Mouse (Mus musculus) liver, postnatal 0 days (tissue): ENCODE data around the gene Olfr90. TPM values are rescaled to one million over a fixed set of nuclear protein-coding genes. Genes with fewer than 3 reads are reported as not detected.

ENCODE experiments used
- ATAC-seq: fragments of 200-750 bp; cut with Nextera tagmentation; 2 replicates; pipeline ENCODE4 v1.8.0; 2017; ENCODE audit warnings: mild to moderate bottlenecking, moderate library complexity
- DNase-seq: peaks from one replicate; pipeline ENCODE4 v3.0.0-alpha.2; 2016
- H3K27ac ChIP-seq: fragments of 300-500 bp; sonication (generic); 2 replicates; pipeline ENCODE4 v1.5.1; 2014; ENCODE audit warnings: antibody characterized with exemption, moderate library complexity, mild to moderate bottlenecking, low read depth
- H3K27me3 ChIP-seq: fragments of 300-500 bp; sonication (generic); 2 replicates; pipeline ENCODE4 v1.6.1; 2014; ENCODE audit warnings: low read length, control low read depth, mixed read lengths; ENCODE audit not compliant: insufficient read depth
- H3K36me3 ChIP-seq: fragments of 300-500 bp; sonication (generic); replicated peaks from 2 replicates; pipeline ENCODE4 v1.6.1; 2014; ENCODE audit warnings: mild to moderate bottlenecking, control low read depth, low read length, moderate library complexity, mixed read lengths; ENCODE audit not compliant: insufficient read depth
- H3K4me1 ChIP-seq: fragments of 300-500 bp; sonication (generic); 2 replicates; pipeline ENCODE4 v1.6.1; 2014; ENCODE audit warnings: antibody characterized with exemption, mild to moderate bottlenecking, control low read depth; ENCODE audit not compliant: insufficient read depth
- H3K4me2 ChIP-seq: fragments of 300-500 bp; sonication (generic); 2 replicates; pipeline ENCODE4 v1.6.1; 2014; ENCODE audit warnings: low read depth, mild to moderate bottlenecking, low read length, moderate library complexity, mixed read lengths
- H3K4me3 ChIP-seq: fragments of 300-500 bp; sonication (generic); 2 replicates; pipeline ENCODE4 v1.5.1; 2014; ENCODE audit warnings: low read depth, low read length
- H3K9ac ChIP-seq: fragments of 300-500 bp; sonication (generic); replicated peaks from 2 replicates; pipeline ENCODE4 v1.6.1; 2014; ENCODE audit warnings: mild to moderate bottlenecking, moderate library complexity
- H3K9me3 ChIP-seq: fragments of 300-500 bp; sonication (generic); 2 replicates; pipeline ENCODE4 v1.6.1; 2016; ENCODE audit warnings: mild to moderate bottlenecking, control low read depth, low read length, mixed read lengths
- CTCF ChIP-seq: sonication (generic); IDR thresholded peaks from 2 replicates; pipeline ENCODE4 v1.5.1; 2016; ENCODE audit warnings: antibody characterized with exemption, low read depth
- EP300 ChIP-seq: IDR thresholded peaks from 2 replicates; pipeline ENCODE4 v1.6.1; 2016; ENCODE audit warnings: antibody characterized with exemption, low read depth, mild to moderate bottlenecking
- WGBS: fragments of 180-500 bp; shearing (Covaris S2); extraction: QIAGEN DNeasy Blood & Tissue Kit; methylation state at CpG from one replicate; pipeline ENCODE4 v1.1.7; 2014; ENCODE audit not compliant: insufficient replicate concordance; 5-methylcytosine and 5-hydroxymethylcytosine counted together
- polyA plus RNA-seq: library from polyadenylated mRNA; unstranded; fragments of >200 nt; fragmentation: Nextera tagmentation; extraction: Ambion mirVana; gene quantifications from 2 replicates; pipeline ENCODE4 v1.2.1, GENCODE M21; 2015

Gene Olfr90
- polyA plus RNA-seq, 1 experiment from 2014 or later, result not detected

DNA sequence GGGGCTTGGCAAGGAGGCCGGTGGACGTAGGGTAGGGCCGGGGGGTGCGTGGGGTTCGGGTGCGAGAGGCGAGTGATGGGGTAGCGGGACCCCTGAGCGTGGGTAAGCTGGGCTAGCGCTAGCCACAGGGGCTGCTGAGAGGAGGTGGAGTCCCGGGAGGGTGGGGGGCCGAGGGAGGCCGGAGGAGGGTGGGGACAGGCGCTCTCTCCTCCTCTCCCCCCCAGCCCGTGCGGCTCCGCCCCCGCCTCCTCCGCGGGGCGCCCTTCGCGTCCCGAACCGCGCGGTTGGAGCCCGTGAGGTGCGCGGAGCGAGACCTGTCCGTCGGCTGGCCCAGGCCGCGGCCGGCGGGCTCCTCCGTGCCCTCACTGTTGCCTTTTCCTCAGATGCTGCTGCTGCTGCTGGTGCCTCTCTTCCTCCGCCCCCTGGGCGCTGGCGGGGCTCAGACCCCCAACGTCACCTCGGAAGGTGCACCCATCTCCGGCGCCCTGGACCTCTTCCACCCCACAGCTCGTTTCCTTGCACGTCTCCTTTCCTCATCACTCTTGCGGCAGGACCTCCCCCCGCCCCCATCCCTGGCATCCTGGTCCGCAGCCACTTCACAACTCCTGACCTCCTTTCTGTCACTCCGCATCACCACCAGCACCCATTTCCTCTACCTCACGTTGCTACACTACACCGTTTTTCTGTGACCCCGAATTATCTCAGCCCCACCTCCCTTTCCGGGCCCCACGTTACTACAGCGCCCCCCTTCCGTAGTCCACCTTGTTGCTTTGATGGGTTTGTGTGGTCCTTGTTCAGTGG, 41.8 kb downstream of the Olfr90 start:
- peaks cover 60% of the 10 kb centered on the region for H3K27me3 ChIP-seq
- H3K4me2 ChIP-seq, result peak overlapping the region; percentile 90
- H3K9me3 ChIP-seq, result no peaks in the 10 kb centered on the region
- DNase-seq (peak; percentile 36), ATAC-seq (peak; percentile 42; the same call in 1 of the 2 replicates)
- no peak overlapping the region for H3K27ac ChIP-seq
- peak overlapping the region; percentile 67 for H3K9ac ChIP-seq
- TF ChIP-seq CTCF (0 out of 2 replicates have a peak, but pooled peaks have one; percentile 14), EP300 (no peak)
- no peaks in the 10 kb centered on the region for H3K36me3 ChIP-seq
- H3K4me1 ChIP-seq, result peaks cover 13% of the 10 kb centered on the region
- WGBS, result 2% methylated on average over 40 of the region's 58 CpGs
- peak overlapping the region; percentile 64 for H3K4me3 ChIP-seq

DNA sequence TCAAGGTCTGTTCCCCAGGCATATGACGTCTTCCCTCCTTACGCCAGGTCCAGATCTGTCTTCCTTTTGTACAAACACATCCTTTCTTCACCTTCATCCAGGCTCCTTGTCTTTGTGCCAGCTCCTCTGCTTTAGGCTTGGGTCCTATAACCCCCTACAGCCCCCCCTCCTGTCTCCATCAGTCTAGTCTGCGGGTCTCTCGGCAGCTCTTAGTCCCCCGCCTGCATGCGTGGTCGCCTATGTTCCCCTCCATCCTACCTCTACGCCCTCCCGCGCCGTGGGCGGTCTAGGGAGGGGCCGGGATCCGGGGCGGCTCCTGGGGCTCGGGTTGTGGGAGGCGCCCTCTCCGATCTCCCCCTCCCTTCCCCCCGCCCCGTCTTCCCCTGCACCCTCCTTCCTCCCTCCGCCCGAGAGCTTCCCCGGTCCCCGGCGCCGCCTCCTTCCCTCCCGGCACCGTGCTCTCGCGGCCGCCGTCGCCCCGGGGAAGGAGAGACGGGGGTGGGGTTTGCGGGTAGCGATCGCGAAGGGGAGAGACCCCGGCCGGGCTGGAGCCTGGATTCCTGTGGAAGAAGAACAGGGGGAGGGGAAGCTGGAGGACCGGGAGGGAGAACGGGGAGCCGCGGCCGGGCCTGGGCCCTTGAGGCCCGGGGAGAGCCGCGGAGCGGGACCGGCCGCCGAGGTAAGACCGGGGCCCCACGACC, 42.5 kb downstream of the Olfr90 start, which contains the start of gene Gabbr1:
TSS of gene Gabbr1 (plus strand) at position 356 of the 701 bp plus-strand sequence.
- Histone ChIP-seq H3K27ac (peak within 1 kb of the TSS; percentile 55; the same call in 1 of the 2 replicates), H3K4me3 (peak within 1 kb of the TSS; percentile 64), H3K4me2 (peak within 1 kb of the TSS; percentile 90), H3K36me3 (no peaks in the 10 kb centered on the region), H3K9ac (peak within 1 kb of the TSS; percentile 67), H3K9me3 (no peaks in the 10 kb centered on the region), H3K4me1 (peaks cover 13% of the 10 kb centered on the region), H3K27me3 (peaks cover 53% of the 10 kb centered on the region)
- DNase-seq (peak; percentile 68), ATAC-seq (peak; percentile 73)
- no peak for TF ChIP-seq CTCF
- TF ChIP-seq EP300, result no peak
- WGBS, result 4% methylated on average over 37 of the region's 55 CpGs

DNA sequence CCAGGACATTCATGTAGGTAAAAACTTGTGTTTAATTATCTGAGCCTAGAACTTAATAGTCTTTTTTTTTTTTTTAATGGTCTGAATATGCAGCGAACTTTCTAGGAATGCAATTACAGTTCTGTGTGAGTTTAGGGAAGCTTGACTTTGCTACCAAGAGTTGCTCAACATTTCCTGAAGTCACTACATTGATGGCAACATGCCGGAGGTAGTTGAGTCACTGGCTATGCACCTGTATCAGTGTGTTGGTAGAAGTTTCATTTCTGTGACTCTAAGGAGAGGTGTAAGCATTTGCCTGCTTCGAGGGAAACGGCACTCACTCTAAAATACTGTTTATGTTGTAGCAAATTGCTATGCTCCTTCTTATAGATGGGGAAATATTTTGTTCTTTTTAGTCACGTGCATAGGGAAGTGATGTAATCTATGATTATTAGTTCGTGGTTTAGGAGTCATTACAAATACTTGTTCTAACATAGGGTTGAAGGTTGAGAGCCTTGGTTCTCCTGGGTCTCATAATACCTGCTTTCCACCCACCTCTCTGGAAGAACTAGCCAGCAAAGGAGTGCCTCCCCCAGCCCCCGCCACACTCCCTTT, 43.6 kb downstream of the Olfr90 start:
- Histone ChIP-seq H3K4me1 (peaks cover 6% of the 10 kb centered on the region), H3K27me3 (peaks cover 43% of the 10 kb centered on the region), H3K9me3 (no peaks in the 10 kb centered on the region), H3K4me2 (peak overlapping the region; percentile 90), H3K27ac (peak overlapping the region; percentile 55; the same call in 1 of the 2 replicates), H3K36me3 (no peaks in the 10 kb centered on the region), H3K4me3 (0 out of 2 replicates have a peak overlapping the region, but pooled peaks have one; percentile 9), H3K9ac (no peak overlapping the region)
- WGBS, result 38% methylated on average over 7 of the region's 7 CpGs
- no peak for TF ChIP-seq CTCF
- TF ChIP-seq EP300, result no peak
- ATAC-seq, result peak; percentile 35
- no peak for DNase-seq

DNA sequence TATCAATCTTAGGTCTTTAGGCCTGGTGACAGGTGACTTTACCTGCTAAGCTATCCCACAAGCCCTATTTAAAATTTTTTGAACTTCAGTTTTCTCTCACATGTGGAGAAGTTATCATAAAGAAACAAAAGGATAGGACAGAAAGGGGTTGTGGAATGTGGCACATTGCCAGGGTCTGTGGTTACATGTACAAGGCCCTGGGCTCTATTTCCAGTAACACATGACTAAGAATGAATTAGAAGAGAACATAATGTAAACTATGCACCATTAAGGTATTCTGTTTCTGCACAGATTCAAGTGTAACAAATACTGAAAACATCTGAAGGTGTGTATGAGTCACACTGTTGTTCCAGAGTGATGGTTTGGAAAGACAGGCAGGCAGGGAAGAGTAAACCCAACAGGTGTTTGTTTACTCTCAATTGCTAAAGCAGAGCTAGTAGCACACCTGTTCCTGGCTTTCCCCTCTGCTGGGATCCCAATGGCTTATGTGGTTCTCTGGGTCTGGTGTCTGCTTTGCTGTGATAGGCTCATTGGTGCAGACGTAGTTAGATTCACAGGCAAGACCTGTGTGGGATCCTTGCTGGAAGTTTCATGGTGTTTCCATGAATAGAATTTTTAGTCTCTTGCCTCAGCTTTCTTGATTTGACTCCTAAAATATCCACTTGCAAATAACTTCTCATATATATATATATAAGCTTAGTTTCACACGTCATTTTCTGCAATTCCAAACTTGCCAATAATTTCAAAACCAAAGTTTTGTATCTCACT, 49.0 kb downstream of the Olfr90 start:
- H3K27ac ChIP-seq, result no peak overlapping the region
- no peak for TF ChIP-seq EP300
- no peak for TF ChIP-seq CTCF
- no peak overlapping the region for H3K9ac ChIP-seq
- H3K36me3 ChIP-seq, result no peaks in the 10 kb centered on the region
- ATAC-seq, result no peak
- H3K4me1 ChIP-seq, result no peaks in the 10 kb centered on the region
- no peak overlapping the region for H3K4me3 ChIP-seq
- WGBS, result 54% methylated on average over 2 of the region's 2 CpGs
- no peaks in the 10 kb centered on the region for H3K9me3 ChIP-seq
- DNase-seq, result no peak
- no peaks in the 10 kb centered on the region for H3K27me3 ChIP-seq
- H3K4me2 ChIP-seq, result no peak overlapping the region

Other genes starting within 250 kb of the Olfr90 start
- gene Trim15, start 221.3 kb downstream of the Olfr90 start, polyA plus RNA-seq, result 0.12 TPM in 1 of 2 replicates, not detected in the other
- 85.7 and 86.7 TPM in 2 replicates for gene Trim10, start 218.9 kb downstream of the Olfr90 start, polyA plus RNA-seq
- gene Trim40, start 198.4 kb downstream of the Olfr90 start, polyA plus RNA-seq, result not detected in 2 replicates
- not detected in 2 replicates for gene Trim31, start 190.4 kb downstream of the Olfr90 start, polyA plus RNA-seq
- 0.11 TPM in 1 of 2 replicates, not detected in the other for gene Rnf39, start 145.6 kb downstream of the Olfr90 start, polyA plus RNA-seq
- 39.9 and 41.7 TPM in 2 replicates for gene Ppp1r11, start 136.8 kb downstream of the Olfr90 start, polyA plus RNA-seq
- 19.3 and 23.7 TPM in 2 replicates for gene Znrd1, start 129.9 kb downstream of the Olfr90 start, polyA plus RNA-seq
- 4.1 and 5.6 TPM in 2 replicates for gene Znrd1as, start 129.9 kb downstream of the Olfr90 start, polyA plus RNA-seq
- gene 2410137M14Rik, start 107.3 kb downstream of the Olfr90 start, polyA plus RNA-seq, result not detected in 2 replicates
- 0.04 TPM in 1 of 2 replicates, not detected in the other for gene H2-M5, start 99.0 kb downstream of the Olfr90 start, polyA plus RNA-seq
- 1.4 and 2.3 TPM in 2 replicates for gene Zfp57, start 87.3 kb downstream of the Olfr90 start, polyA plus RNA-seq
- not detected in 2 replicates for gene Mog, start 65.1 kb downstream of the Olfr90 start, polyA plus RNA-seq
- 0.41 and 0.46 TPM in 2 replicates for gene Gabbr1, start 42.5 kb downstream of the Olfr90 start, polyA plus RNA-seq
- gene Olfr91, start 9.8 kb upstream of the Olfr90 start, polyA plus RNA-seq, result not detected in 2 replicates
- not detected in 2 replicates for gene Olfr92, start 31.6 kb upstream of the Olfr90 start, polyA plus RNA-seq
- not detected in 2 replicates for gene Olfr93, start 73.0 kb upstream of the Olfr90 start, polyA plus RNA-seq
- 2.2 and 3.4 TPM in 2 replicates for gene Ubd, start 105.4 kb upstream of the Olfr90 start, polyA plus RNA-seq
- not detected in 2 replicates for gene Olfr94, start 112.5 kb upstream of the Olfr90 start, polyA plus RNA-seq
- not detected in 2 replicates for gene Olfr95, start 124.6 kb upstream of the Olfr90 start, polyA plus RNA-seq
- not detected in 2 replicates for gene Olfr96, start 131.6 kb upstream of the Olfr90 start, polyA plus RNA-seq
- gene Olfr97, start 148.8 kb upstream of the Olfr90 start, polyA plus RNA-seq, result not detected in 2 replicates
- not detected in 2 replicates for gene Olfr98, start 175.2 kb upstream of the Olfr90 start, polyA plus RNA-seq
- gene H2-M3, start 181.7 kb upstream of the Olfr90 start, polyA plus RNA-seq, result 4.5 and 4.6 TPM in 2 replicates
- gene Olfr99, start 195.0 kb upstream of the Olfr90 start, polyA plus RNA-seq, result not detected in 2 replicates
- not detected in 2 replicates for gene Olfr101, start 215.8 kb upstream of the Olfr90 start, polyA plus RNA-seq
- not detected in 2 replicates for gene Olfr102, start 228.6 kb upstream of the Olfr90 start, polyA plus RNA-seq